Mouse (Mus musculus) erythroblast, embryonic 14.5 days (primary cell): ENCODE data around the gene Hdc.

Experiments used
- GATA1 ChIP-seq: IDR thresholded peaks from 2 replicates; pipeline ENCODE4 v1.6.1; 2012; ENCODE audit warnings: low read length, inconsistent platforms, mixed read lengths
- TAL1 ChIP-seq: IDR thresholded peaks from 3 replicates; pipeline ENCODE4 v1.6.1; 2012; ENCODE audit warnings: low read length, inconsistent platforms, mixed read lengths

DNA sequence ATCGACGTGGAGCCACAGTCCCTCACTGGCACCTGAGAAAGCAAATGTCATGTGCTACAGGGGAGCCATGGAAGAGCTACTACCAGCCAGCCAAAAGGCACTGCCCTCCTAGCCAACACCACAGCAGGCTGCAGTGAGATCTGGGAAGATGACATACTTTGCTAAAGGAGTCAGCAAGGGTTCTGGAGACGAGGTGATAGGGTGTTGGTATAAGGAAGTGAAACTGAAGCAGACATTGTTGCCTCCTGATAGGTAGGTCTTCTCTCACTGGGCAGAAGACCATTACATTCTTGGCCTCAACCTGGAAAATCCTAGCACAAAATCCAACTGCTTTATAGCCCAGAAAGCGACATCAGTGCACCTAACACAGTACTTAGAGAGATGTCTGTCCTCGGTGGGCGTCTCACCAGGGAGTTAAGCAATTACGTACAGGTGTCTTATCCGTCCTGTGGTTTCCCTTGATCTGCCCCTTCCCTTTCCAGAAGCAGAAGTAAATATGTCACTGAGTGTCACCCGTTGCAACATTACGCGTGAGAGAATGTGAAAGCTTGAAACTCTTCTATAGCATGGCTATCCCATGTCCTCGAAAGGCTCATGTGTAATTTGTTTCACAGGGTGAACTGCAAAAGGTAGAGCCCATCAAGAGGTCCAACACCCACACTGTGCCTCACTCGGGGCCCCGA is 17.0 kb downstream of the Hdc start:
- TF ChIP-seq GATA1 (no peak), TAL1 (no peak)
